Mouse (Mus musculus): ENCODE results near the gene Mon1b. TPM values are rescaled to one million over a fixed set of nuclear protein-coding genes. Genes with fewer than 3 reads are reported as not detected.

Gene Mon1b
- 10.9 TPM for polyA plus RNA-seq (2014; fragmentation: Illumina TruSeq; extraction: RNeasy Lipid Tissue Mini Kit (QIAGEN cat#74804))

DNA sequence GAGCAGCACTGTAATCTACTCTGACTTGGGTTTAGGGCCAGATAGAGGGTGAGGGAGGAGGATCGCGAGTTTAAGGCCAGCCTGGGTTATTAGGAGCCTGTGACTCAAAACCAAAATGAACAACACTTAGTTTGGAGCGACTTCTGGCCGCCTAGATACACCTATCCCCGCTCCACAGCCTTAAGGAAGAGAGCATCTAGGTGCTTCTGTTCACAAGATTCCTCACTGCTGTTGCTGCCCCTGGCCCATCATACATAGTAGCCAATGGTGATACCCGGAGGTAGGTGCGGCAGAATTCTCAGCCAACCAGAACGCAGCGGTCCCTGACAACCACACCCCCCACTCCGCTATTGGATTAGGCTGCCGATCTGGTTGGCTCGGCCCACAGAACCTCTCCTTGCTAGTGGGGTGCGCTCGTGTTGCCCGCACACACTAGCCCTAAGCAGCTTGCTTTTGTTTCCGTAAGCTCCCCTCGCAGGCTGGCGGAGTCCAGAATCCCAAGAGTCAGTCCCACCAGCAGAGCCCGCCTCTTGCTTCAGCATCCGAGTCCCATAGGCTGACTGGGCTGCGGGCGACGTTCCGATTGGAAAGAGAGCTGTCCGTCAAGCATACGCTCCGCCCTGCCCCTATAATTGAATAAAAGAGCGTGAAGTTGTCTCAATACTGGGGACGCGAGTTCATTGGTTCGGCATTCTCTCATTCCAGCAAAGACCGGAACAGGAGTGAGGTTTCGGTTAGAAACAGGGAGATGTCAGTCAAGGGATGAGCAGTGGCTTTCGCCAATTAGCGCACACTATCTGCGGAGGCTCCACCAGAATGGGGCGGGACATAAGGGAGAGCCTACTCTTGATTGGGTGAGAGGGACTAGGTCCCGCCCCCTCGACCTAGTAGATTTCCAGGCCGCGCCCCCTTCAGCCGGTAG lies at the start of gene Mon1b:
Gene Mon1b, plus strand, starts transcription at position 918 of the 922 bp plus-strand sequence.

GRCm38 (mm10) chr8:113642926-113643325 lies 7.5 kb downstream of the Mon1b start, which contains the start of gene Syce1l:
Gene Syce1l, plus strand, starts transcription at chr8:113643213.

Other genes with a start within 250 kb of the Mon1b start
- gene Syce1l, start 7.6 kb downstream of the Mon1b start, polyA plus RNA-seq (2014; fragmentation: Illumina TruSeq; extraction: RNeasy Lipid Tissue Mini Kit (QIAGEN cat#74804)): not detected
- 0.17 TPM for gene Adamts18, start 213.2 kb downstream of the Mon1b start, polyA plus RNA-seq (2014; fragmentation: Illumina TruSeq; extraction: RNeasy Lipid Tissue Mini Kit (QIAGEN cat#74804))

Data from ovary, adult 10 weeks (tissue).